Mouse (Mus musculus) heart, adult 18-20 months (tissue): ENCODE data around the gene Sap25. TPM values are rescaled to one million over a fixed set of nuclear protein-coding genes. Genes with fewer than 3 reads are reported as not detected.

ENCODE experiments used
- total RNA-seq, 2 experiments: library from RNA; stranded (reverse); gene quantifications; 2 replicates each; pipeline ENCODE4 v1.2.3; 2021

The Sap25 gene
- total RNA-seq, 2 experiments from 2014 or later: 2.2 to 2.6 TPM

Other genes with a start within 250 kb of the Sap25 start
- gene Zan, start 164.3 kb upstream of the Sap25 start, total RNA-seq: not detected
- 10 to 100 TPM; 13.9 to 15.0 TPM for gene Pop7, start 138.8 kb upstream of the Sap25 start, total RNA-seq
- gene Gigyf1, start 122.8 kb upstream of the Sap25 start, total RNA-seq: 10 to 100 TPM; 31.2 to 32.5 TPM
- gene Epo, start 108.1 kb upstream of the Sap25 start, total RNA-seq: not detected
- gene Gnb2, start 107.8 kb upstream of the Sap25 start, total RNA-seq: 100 to 1,000 TPM; 233 to 247 TPM
- gene Actl6b, start 87.8 kb upstream of the Sap25 start, total RNA-seq: not detected
- not detected for gene Tfr2, start 71.5 kb upstream of the Sap25 start, total RNA-seq
- gene Mospd3, start 40.3 kb upstream of the Sap25 start, total RNA-seq: 10 to 100 TPM in 1 of 2 experiments, 1 to 10 TPM in 1; 9.1 to 14.1 TPM
- gene Pcolce, start 27.6 kb upstream of the Sap25 start, total RNA-seq: 10 to 100 TPM; 43.9 to 47.5 TPM
- under 1 TPM; 0.32 to 0.44 TPM for gene Fbxo24, start 12.3 kb upstream of the Sap25 start, total RNA-seq
- gene Lrch4, start 12.2 kb upstream of the Sap25 start, total RNA-seq: 10 to 100 TPM; 17.5 to 19.1 TPM
- gene Gm20605, start 12.2 kb upstream of the Sap25 start, total RNA-seq: 1 to 10 TPM; 2.9 to 4.2 TPM
- 1 to 10 TPM in 1 of 2 experiments, under 1 TPM in 1; 0.87 to 1.5 TPM for gene Irs3, start 4.4 kb downstream of the Sap25 start, total RNA-seq
- gene Agfg2, start 43.4 kb downstream of the Sap25 start, total RNA-seq: 10 to 100 TPM; 16.9 to 23.0 TPM
- 1 to 10 TPM in 1 of 2 experiments, under 1 TPM in 1; 0.79 to 1.1 TPM for gene Nyap1, start 100.3 kb downstream of the Sap25 start, total RNA-seq
- gene Tsc22d4, start 104.4 kb downstream of the Sap25 start, total RNA-seq: 100 to 1,000 TPM; 240 to 253 TPM
- gene Ppp1r35, start 137.5 kb downstream of the Sap25 start, total RNA-seq: 10 to 100 TPM in 1 of 2 experiments, 1 to 10 TPM in 1; 9.9 to 12.0 TPM
- gene Mepce, start 146.3 kb downstream of the Sap25 start, total RNA-seq: 10 to 100 TPM; 24.2 to 28.7 TPM
- gene Zcwpw1, start 146.5 kb downstream of the Sap25 start, total RNA-seq: under 1 TPM; 0.22 to 0.72 TPM
- 1 to 10 TPM; 1.5 to 1.7 TPM for gene Pilra, start 194.9 kb downstream of the Sap25 start, total RNA-seq
- 1 to 10 TPM; 1.3 to 2.3 TPM for gene Pilrb1, start 216.8 kb downstream of the Sap25 start, total RNA-seq
- gene Pilrb2, start 230.5 kb downstream of the Sap25 start, total RNA-seq: under 1 TPM in 1 of 2 experiments, not detected in 1; 0.74 TPM